Mouse (Mus musculus) neural tube, embryonic 13.5 days (tissue): ENCODE data around the gene Aff3. TPM values are rescaled to one million over a fixed set of nuclear protein-coding genes. Genes with fewer than 3 reads are reported as not detected.
"Not testable (repeated sequence)": the region's sequence is repeated elsewhere in the genome, so short reads cannot be mapped to it uniquely, and the experiment has no call there.

ENCODE experiments used
- ATAC-seq: fragments of 200-750 bp; cut with Nextera tagmentation; 2 replicates; pipeline ENCODE4 v1.8.0; 2017; ENCODE audit warnings: low read depth, mild to moderate bottlenecking, moderate TSS enrichment, moderate library complexity
- H3K27ac ChIP-seq: fragments of 300-500 bp; sonication (generic); replicated peaks from 2 replicates; pipeline ENCODE4 v1.5.1; 2015; ENCODE audit warnings: moderate library complexity, mild to moderate bottlenecking, inconsistent platforms
- H3K27me3 ChIP-seq: fragments of 300-500 bp; sonication (generic); 2 replicates; pipeline ENCODE4 v1.6.1; 2015; ENCODE audit warnings: mild to moderate bottlenecking, inconsistent platforms
- H3K36me3 ChIP-seq: fragments of 300-500 bp; sonication (generic); 2 replicates; pipeline ENCODE4 v1.6.1; 2015; ENCODE audit warnings: mild to moderate bottlenecking, inconsistent platforms
- H3K4me1 ChIP-seq: fragments of 300-500 bp; sonication (generic); replicated peaks from 2 replicates; pipeline ENCODE4 v1.6.1; 2015; ENCODE audit warnings: inconsistent platforms
- H3K4me2 ChIP-seq: fragments of 300-500 bp; sonication (generic); 2 replicates; pipeline ENCODE4 v1.6.1; 2015; ENCODE audit warnings: inconsistent platforms, mild to moderate bottlenecking, moderate library complexity
- H3K4me3 ChIP-seq: fragments of 300-500 bp; sonication (generic); 2 replicates; pipeline ENCODE4 v1.5.1; 2015; ENCODE audit warnings: mild to moderate bottlenecking, inconsistent platforms
- H3K9ac ChIP-seq: fragments of 300-500 bp; sonication (generic); 2 replicates; pipeline ENCODE4 v1.6.1; 2015; ENCODE audit warnings: moderate library complexity, mild to moderate bottlenecking, inconsistent platforms
- H3K9me3 ChIP-seq: fragments of 300-500 bp; sonication (generic); 2 replicates; pipeline ENCODE4 v1.6.1; 2016; ENCODE audit warnings: inconsistent platforms
- WGBS: fragments of 180-500 bp; shearing (Covaris S2); methylation state at CpG from one replicate; pipeline ENCODE4 v1.1.7; 2015; 5-methylcytosine and 5-hydroxymethylcytosine counted together
- polyA plus RNA-seq: library from polyadenylated mRNA; unstranded; fragments of >200 nt; fragmentation: Nextera tagmentation; extraction: Ambion mirVana; gene quantifications from 2 replicates; pipeline ENCODE4 v1.2.1, GENCODE M21; 2015

The Aff3 gene
- polyA plus RNA-seq, 1 experiment from 2014 or later = 32.1 TPM

GRCm38 (mm10) chr1:38438447-38438846, 226.3 kb downstream of the Aff3 start:
- Histone ChIP-seq H3K4me3 (no peak overlapping the region), H3K36me3 (no peaks in the 10 kb centered on the region), H3K27me3 (no peaks in the 10 kb centered on the region), H3K4me1 (peaks cover 76% of the 10 kb centered on the region), H3K9me3 (no peaks in the 10 kb centered on the region), H3K9ac (no peak overlapping the region), H3K27ac (peak overlapping the region; percentile 81), H3K4me2 (0 out of 2 replicates have a peak overlapping the region, but pooled peaks have one; percentile 16)
- ATAC-seq = peak; percentile 34
- WGBS = 18% methylated on average over 4 of the region's 4 CpGs

- ATAC-seq = no peak
- no peaks in the 10 kb centered on the region for H3K9me3 ChIP-seq
- 74% methylated on average over 4 of the region's 4 CpGs for WGBS
- H3K27ac ChIP-seq = peak overlapping the region; percentile 81
- H3K27me3 ChIP-seq = no peaks in the 10 kb centered on the region
- no peak overlapping the region for H3K4me3 ChIP-seq
- H3K36me3 ChIP-seq = no peaks in the 10 kb centered on the region
- H3K4me2 ChIP-seq = no peak overlapping the region
- H3K4me1 ChIP-seq = peaks cover 68% of the 10 kb centered on the region
- H3K9ac ChIP-seq = no peak overlapping the region
These were observed 227.1 kb downstream of the Aff3 start for GRCm38 (mm10) chr1:38437671-38438070.

- Histone ChIP-seq H3K27ac (peak overlapping the region; percentile 52), H3K9ac (0 out of 2 replicates have a peak overlapping the region, but pooled peaks have one; percentile 12), H3K4me2 (no peak overlapping the region), H3K4me1 (peaks cover 59% of the 10 kb centered on the region), H3K9me3 (no peaks in the 10 kb centered on the region), H3K4me3 (no peak overlapping the region), H3K36me3 (no peaks in the 10 kb centered on the region), H3K27me3 (no peaks in the 10 kb centered on the region)
- no peak for ATAC-seq
- 16% methylated on average over 12 of the region's 12 CpGs for WGBS
These were observed 228.0 kb downstream of the Aff3 start for GRCm38 (mm10) chr1:38436471-38437340.

- not testable (repeated sequence) for H3K27me3 ChIP-seq, H3K9me3 ChIP-seq, ATAC-seq, H3K36me3 ChIP-seq, H3K4me3 ChIP-seq, H3K9ac ChIP-seq, H3K4me2 ChIP-seq, H3K27ac ChIP-seq
- 96% methylated on average over 12 of the region's 12 CpGs for WGBS
- peaks cover 36% of the 10 kb centered on the region for H3K4me1 ChIP-seq
These were observed 234.4 kb downstream of the Aff3 start for GRCm38 (mm10) chr1:38430311-38430710.

- WGBS = 54% methylated on average over 13 of the region's 13 CpGs
These were observed 235.8 kb downstream of the Aff3 start for GRCm38 (mm10) chr1:38428708-38429683.

GRCm38 (mm10) chr1:38422921-38423320, 241.8 kb downstream of the Aff3 start:
- no peak overlapping the region for H3K4me2 ChIP-seq
- H3K4me3 ChIP-seq = no peak overlapping the region
- no peaks in the 10 kb centered on the region for H3K9me3 ChIP-seq
- no peaks in the 10 kb centered on the region for H3K27me3 ChIP-seq
- no peak for ATAC-seq
- no peak overlapping the region for H3K27ac ChIP-seq
- 82% methylated on average over 6 of the region's 6 CpGs for WGBS
- H3K9ac ChIP-seq = no peak overlapping the region
- H3K4me1 ChIP-seq = peaks cover 48% of the 10 kb centered on the region
- H3K36me3 ChIP-seq = no peaks in the 10 kb centered on the region

More at GRCm38 (mm10) chr1:38428708-38429683, 235.8 kb downstream of the Aff3 start:
- Histone ChIP-seq H3K4me3 (no peak overlapping the region), H3K27ac (no peak overlapping the region), H3K4me2 (no peak overlapping the region), H3K4me1 (peaks cover 38% of the 10 kb centered on the region), H3K36me3 (no peaks in the 10 kb centered on the region), H3K27me3 (no peaks in the 10 kb centered on the region), H3K9me3 (no peaks in the 10 kb centered on the region), H3K9ac (no peak overlapping the region)
- ATAC-seq = 0 out of 2 replicates have a peak, but pooled peaks have one; percentile 34

- 87% methylated on average over 4 of the region's 4 CpGs for WGBS
These were observed 245.4 kb downstream of the Aff3 start for GRCm38 (mm10) chr1:38419331-38419730.

GRCm38 (mm10) chr1:38418181-38419032, 246.3 kb downstream of the Aff3 start:
- Histone ChIP-seq H3K4me3 (no peak overlapping the region), H3K9ac (peak overlapping the region; percentile 47), H3K4me2 (peak overlapping the region; percentile 25; the same call in 1 of the 2 replicates), H3K36me3 (no peaks in the 10 kb centered on the region), H3K27ac (peak overlapping the region; percentile 84), H3K9me3 (no peaks in the 10 kb centered on the region), H3K27me3 (no peaks in the 10 kb centered on the region), H3K4me1 (peaks cover 39% of the 10 kb centered on the region)
- no peak; the same call in 1 of the 2 replicates for ATAC-seq
- 38% methylated on average over 12 of the region's 12 CpGs for WGBS

More at GRCm38 (mm10) chr1:38419331-38419730, 245.4 kb downstream of the Aff3 start:
- peaks cover 45% of the 10 kb centered on the region for H3K4me1 ChIP-seq
- ATAC-seq = no peak
- H3K27me3 ChIP-seq = no peaks in the 10 kb centered on the region
- H3K9me3 ChIP-seq = no peaks in the 10 kb centered on the region
- no peak overlapping the region for H3K4me2 ChIP-seq
- peak overlapping the region; percentile 84; the same call in 1 of the 2 replicates for H3K27ac ChIP-seq
- no peaks in the 10 kb centered on the region for H3K36me3 ChIP-seq
- no peak overlapping the region for H3K9ac ChIP-seq
- H3K4me3 ChIP-seq = no peak overlapping the region

GRCm38 (mm10) chr1:38417196-38417595, 247.6 kb downstream of the Aff3 start:
- Histone ChIP-seq H3K9me3 (no peaks in the 10 kb centered on the region), H3K27ac (peak overlapping the region; percentile 84), H3K4me1 (peaks cover 34% of the 10 kb centered on the region), H3K36me3 (no peaks in the 10 kb centered on the region), H3K27me3 (no peaks in the 10 kb centered on the region), H3K4me3 (no peak overlapping the region), H3K4me2 (peak overlapping the region; percentile 25; the same call in 1 of the 2 replicates), H3K9ac (no peak overlapping the region)
- peak; percentile 77 for ATAC-seq
- 26% methylated on average over 12 of the region's 12 CpGs for WGBS

GRCm38 (mm10) chr1:38415511-38415910, 249.2 kb downstream of the Aff3 start:
- Histone ChIP-seq H3K9ac (no peak overlapping the region), H3K9me3 (no peaks in the 10 kb centered on the region), H3K4me3 (no peak overlapping the region), H3K27me3 (no peaks in the 10 kb centered on the region), H3K36me3 (no peaks in the 10 kb centered on the region), H3K4me2 (no peak overlapping the region), H3K27ac (no peak overlapping the region), H3K4me1 (peaks cover 45% of the 10 kb centered on the region)
- 90% methylated on average over 6 of the region's 6 CpGs for WGBS
- no peak for ATAC-seq

- H3K4me3 ChIP-seq = no peak overlapping the region
- 0 out of 2 replicates have a peak, but pooled peaks have one; percentile 20 for ATAC-seq
- peaks cover 23% of the 10 kb centered on the region for H3K4me1 ChIP-seq
- no peaks in the 10 kb centered on the region for H3K27me3 ChIP-seq
- 67% methylated on average over 4 of the region's 4 CpGs for WGBS
- H3K36me3 ChIP-seq = no peaks in the 10 kb centered on the region
- no peak overlapping the region for H3K4me2 ChIP-seq
- no peaks in the 10 kb centered on the region for H3K9me3 ChIP-seq
- H3K27ac ChIP-seq = peak overlapping the region; percentile 52
- no peak overlapping the region for H3K9ac ChIP-seq
These were observed 253.6 kb downstream of the Aff3 start for GRCm38 (mm10) chr1:38411106-38411505.
